Mouse (Mus musculus) heart, embryonic 16.5 days (tissue): ENCODE results near the gene Ccdc136. TPM values are rescaled to one million over a fixed set of nuclear protein-coding genes. Genes with fewer than 3 reads are reported as not detected.
A peak's percentile ranks its signal among the peaks of the same experiment; 100 is the strongest.
"Not testable (repeated sequence)": the region's sequence is repeated elsewhere in the genome, so short reads cannot be mapped to it uniquely, and the experiment has no call there.

ENCODE experiments used
- ATAC-seq: fragments of 200-750 bp; cut with Nextera tagmentation; replicated peaks from 2 replicates; pipeline ENCODE4 v1.8.0; 2017; ENCODE audit warnings: moderate number of reproducible peaks; ENCODE audit not compliant: insufficient read depth, low FRiP score; ENCODE audit errors: extremely low read depth
- H3K27ac ChIP-seq: fragments of 300-500 bp; sonication (generic); 2 replicates; pipeline ENCODE4 v1.5.1; 2014; ENCODE audit warnings: mild to moderate bottlenecking, low read length, control low read depth, moderate library complexity
- H3K27me3 ChIP-seq: fragments of 300-500 bp; sonication (generic); 2 replicates; pipeline ENCODE4 v1.6.1; 2014; ENCODE audit warnings: low read length, mixed read lengths; ENCODE audit not compliant: control insufficient read depth, insufficient read depth
- H3K36me3 ChIP-seq: fragments of 300-500 bp; sonication (generic); 2 replicates; pipeline ENCODE4 v1.6.1; 2014; ENCODE audit not compliant: control insufficient read depth, insufficient read depth
- H3K4me1 ChIP-seq: fragments of 300-500 bp; sonication (generic); 2 replicates; pipeline ENCODE4 v1.6.1; 2014; ENCODE audit warnings: low read length, mixed read lengths; ENCODE audit not compliant: control insufficient read depth, insufficient read depth
- H3K4me2 ChIP-seq: fragments of 300-500 bp; sonication (generic); 2 replicates; pipeline ENCODE4 v1.6.1; 2014; ENCODE audit warnings: low read depth, mild to moderate bottlenecking, control low read depth, low read length
- H3K4me3 ChIP-seq: fragments of 300-500 bp; sonication (generic); 2 replicates; pipeline ENCODE4 v1.5.1; 2014; ENCODE audit warnings: mild to moderate bottlenecking, control low read depth, low read length
- H3K9ac ChIP-seq: fragments of 300-500 bp; sonication (generic); 2 replicates; pipeline ENCODE4 v1.6.1; 2014; ENCODE audit warnings: low read length, control low read depth
- H3K9me3 ChIP-seq: fragments of 300-500 bp; sonication (generic); replicated peaks from 2 replicates; pipeline ENCODE4 v1.6.1; 2016; ENCODE audit warnings: low read length; ENCODE audit not compliant: control insufficient read depth
- WGBS: fragments of 180-500 bp; shearing (Covaris S2); extraction: QIAGEN DNeasy Blood & Tissue Kit; methylation state at CpG from one replicate; pipeline ENCODE4 v1.1.7; 2014; 5-methylcytosine and 5-hydroxymethylcytosine counted together
- polyA plus RNA-seq: library from polyadenylated mRNA; unstranded; fragments of >200 nt; fragmentation: Nextera tagmentation; extraction: Ambion mirVana; gene quantifications from 2 replicates; pipeline ENCODE4 v1.2.1, GENCODE M21; 2015

The Ccdc136 gene
- polyA plus RNA-seq, 1 experiment from 2014 or later, result 21.6 TPM

DNA sequence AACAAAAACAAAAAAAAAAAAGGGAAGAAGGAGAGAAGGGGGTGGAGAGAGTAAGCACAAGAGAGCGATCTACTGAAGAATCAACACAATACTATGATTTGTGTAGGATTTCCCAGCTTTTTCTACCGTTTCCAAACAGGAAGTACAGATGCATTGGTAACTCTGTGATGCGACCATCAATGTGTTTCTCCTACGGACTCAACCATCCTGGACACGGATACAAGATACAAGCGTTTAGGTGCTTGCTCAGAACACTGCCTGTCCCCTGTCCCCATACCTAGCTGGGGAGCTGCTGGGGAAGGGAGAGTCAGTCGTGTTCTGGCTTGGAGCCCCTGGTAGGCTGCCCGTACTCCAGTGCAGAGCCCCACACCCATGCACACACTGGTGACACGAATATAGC is 6.7 kb upstream of the Ccdc136 start:
- ATAC-seq, result no peak
- H3K4me1 ChIP-seq, result peaks cover 17% of the 10 kb centered on the region
- no peak overlapping the region for H3K4me2 ChIP-seq
- H3K9ac ChIP-seq, result no peak overlapping the region
- H3K36me3 ChIP-seq, result no peaks in the 10 kb centered on the region
- H3K4me3 ChIP-seq, result no peak overlapping the region
- H3K27me3 ChIP-seq, result peaks cover 5% of the 10 kb centered on the region; the same call in 1 of the 2 replicates
- no peaks in the 10 kb centered on the region for H3K9me3 ChIP-seq
- H3K27ac ChIP-seq, result no peak overlapping the region
- WGBS, result 46% methylated on average over 9 of the region's 9 CpGs

GRCm38 (mm10) chr6:29390500-29390899 is 5.6 kb upstream of the Ccdc136 start:
- peaks cover 27% of the 10 kb centered on the region for H3K4me1 ChIP-seq
- not testable (repeated sequence) for H3K4me2 ChIP-seq, H3K9ac ChIP-seq, H3K27ac ChIP-seq, H3K9me3 ChIP-seq, ATAC-seq, H3K27me3 ChIP-seq, H3K36me3 ChIP-seq, H3K4me3 ChIP-seq
- 86% methylated on average over 1 of the region's 1 CpGs for WGBS

DNA sequence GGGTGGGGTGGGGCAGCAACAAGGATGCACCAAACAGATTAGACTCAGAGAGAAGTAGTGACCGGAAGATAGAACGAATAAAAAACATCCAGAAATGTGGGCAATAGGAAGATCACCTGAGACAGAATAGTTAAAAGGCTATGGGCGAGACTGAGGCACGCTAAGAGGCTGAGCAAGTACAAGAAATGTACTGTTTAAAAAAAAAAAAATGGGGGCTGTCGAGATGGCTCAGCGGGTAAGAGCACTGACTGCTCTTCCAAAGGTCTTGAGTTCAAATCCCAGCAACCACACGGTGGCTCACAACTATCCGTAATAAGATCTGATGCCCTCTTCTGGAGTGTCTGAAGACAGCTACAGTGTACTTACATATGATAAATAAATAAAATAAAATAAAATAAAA is 4.9 kb upstream of the Ccdc136 start:
- H3K4me2 ChIP-seq, H3K9me3 ChIP-seq, H3K4me3 ChIP-seq, H3K27ac ChIP-seq, H3K9ac ChIP-seq, H3K36me3 ChIP-seq, ATAC-seq, H3K27me3 ChIP-seq: not testable (repeated sequence)
- 70% methylated on average over 8 of the region's 8 CpGs for WGBS
- H3K4me1 ChIP-seq, result peaks cover 32% of the 10 kb centered on the region

GRCm38 (mm10) chr6:29391802-29392201 is 4.3 kb upstream of the Ccdc136 start:
- H3K27ac ChIP-seq, result no peak overlapping the region
- H3K4me1 ChIP-seq, result peaks cover 34% of the 10 kb centered on the region
- no peak for ATAC-seq
- no peak overlapping the region for H3K4me3 ChIP-seq
- no peaks in the 10 kb centered on the region for H3K36me3 ChIP-seq
- H3K4me2 ChIP-seq, result no peak overlapping the region
- 64% methylated on average over 4 of the region's 4 CpGs for WGBS
- H3K9ac ChIP-seq, result no peak overlapping the region
- H3K27me3 ChIP-seq, result peaks cover 7% of the 10 kb centered on the region
- H3K9me3 ChIP-seq, result no peaks in the 10 kb centered on the region

GRCm38 (mm10) chr6:29394286-29394685 is 1.8 kb upstream of the Ccdc136 start:
- peaks cover 23% of the 10 kb centered on the region for H3K4me1 ChIP-seq
- peaks cover 5% of the 10 kb centered on the region for H3K27me3 ChIP-seq
- no peak for ATAC-seq
- H3K4me2 ChIP-seq, result no peak overlapping the region
- no peaks in the 10 kb centered on the region for H3K9me3 ChIP-seq
- no peaks in the 10 kb centered on the region for H3K36me3 ChIP-seq
- no peak overlapping the region for H3K9ac ChIP-seq
- no peak overlapping the region for H3K4me3 ChIP-seq
- WGBS, result 74% methylated on average over 1 of the region's 1 CpGs
- H3K27ac ChIP-seq, result no peak overlapping the region

GRCm38 (mm10) chr6:29396714-29397540 is 818 bp downstream of the Ccdc136 start:
- peaks cover 6% of the 10 kb centered on the region for H3K27me3 ChIP-seq

GRCm38 (mm10) chr6:29397575-29397974 is 1.5 kb downstream of the Ccdc136 start:
- Histone ChIP-seq H3K4me3 (peak overlapping the region; percentile 77), H3K9ac (peak overlapping the region; percentile 82), H3K4me1 (peaks cover 23% of the 10 kb centered on the region), H3K27me3 (peaks cover 8% of the 10 kb centered on the region), H3K27ac (peak overlapping the region; percentile 76), H3K4me2 (peak overlapping the region; percentile 88), H3K36me3 (no peaks in the 10 kb centered on the region), H3K9me3 (no peaks in the 10 kb centered on the region)
- peak; percentile 55; the same call in 1 of the 2 replicates for ATAC-seq
- 9% methylated on average over 6 of the region's 6 CpGs for WGBS

More at GRCm38 (mm10) chr6:29396714-29397540, 818 bp downstream of the Ccdc136 start:
- peak overlapping the region; percentile 82 for H3K9ac ChIP-seq
- peaks cover 23% of the 10 kb centered on the region for H3K4me1 ChIP-seq
- peak; percentile 50 for ATAC-seq
- H3K27ac ChIP-seq, result peak overlapping the region; percentile 76
- H3K4me2 ChIP-seq, result peak overlapping the region; percentile 88
- H3K36me3 ChIP-seq, result no peaks in the 10 kb centered on the region
- no peaks in the 10 kb centered on the region for H3K9me3 ChIP-seq
- WGBS, result 4% methylated on average over 24 of the region's 24 CpGs
- peak overlapping the region; percentile 77 for H3K4me3 ChIP-seq

GRCm38 (mm10) chr6:29399851-29400250 is 3.7 kb downstream of the Ccdc136 start:
- peaks cover 19% of the 10 kb centered on the region for H3K4me1 ChIP-seq
- no peak for ATAC-seq
- no peak overlapping the region for H3K9ac ChIP-seq
- H3K4me2 ChIP-seq, result no peak overlapping the region
- peaks cover 11% of the 10 kb centered on the region for H3K27me3 ChIP-seq
- WGBS, result 82% methylated on average over 4 of the region's 4 CpGs
- H3K4me3 ChIP-seq, result no peak overlapping the region
- no peak overlapping the region for H3K27ac ChIP-seq
- no peaks in the 10 kb centered on the region for H3K36me3 ChIP-seq
- H3K9me3 ChIP-seq, result no peaks in the 10 kb centered on the region

DNA sequence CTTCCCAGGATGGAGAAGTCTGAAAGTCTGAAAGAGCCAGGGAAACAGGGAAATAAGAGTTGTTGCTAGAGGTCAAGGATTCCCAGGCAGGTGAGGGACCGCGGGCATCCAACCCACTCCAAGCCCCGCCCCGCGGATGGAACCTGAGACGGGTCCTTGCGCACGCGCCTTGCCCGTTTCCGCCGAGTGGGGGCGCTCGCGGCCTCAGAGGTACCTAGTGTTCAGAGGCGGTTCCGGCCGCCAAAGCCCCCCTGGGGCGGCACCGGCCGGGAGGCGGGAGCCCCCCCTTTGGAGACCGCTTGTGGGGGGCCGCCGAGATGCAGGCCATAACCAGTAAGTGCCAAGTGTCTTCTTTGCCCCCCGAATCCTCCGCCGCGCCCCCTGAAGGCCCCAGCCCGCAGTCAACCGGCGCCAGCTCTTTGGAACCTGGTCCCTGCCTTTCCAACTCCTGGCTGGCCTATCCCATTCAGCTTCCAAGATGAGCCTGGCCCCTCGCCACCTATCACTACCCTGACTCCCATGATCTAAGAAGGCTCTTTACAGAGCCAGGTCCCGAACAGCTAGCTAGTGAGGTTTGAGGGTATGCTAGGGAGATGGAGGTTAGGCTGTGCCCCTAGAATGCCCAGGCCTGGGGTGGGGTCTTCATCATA is 6.7 kb downstream of the Ccdc136 start:
- Histone ChIP-seq H3K4me2 (peak overlapping the region; percentile 36; the same call in 1 of the 2 replicates), H3K27ac (no peak overlapping the region), H3K36me3 (peaks cover under 1% of the 10 kb centered on the region), H3K27me3 (peaks cover 9% of the 10 kb centered on the region), H3K9me3 (no peaks in the 10 kb centered on the region), H3K4me1 (no peaks in the 10 kb centered on the region), H3K9ac (no peak overlapping the region), H3K4me3 (no peak overlapping the region)
- ATAC-seq, result no peak
- 8% methylated on average over 34 of the region's 34 CpGs for WGBS
